Mouse (Mus musculus) myocyte (in vitro differentiated cells): ENCODE data around the gene Pir. TPM values are rescaled to one million over a fixed set of nuclear protein-coding genes. Genes with fewer than 3 reads are reported as not detected.
A peak's percentile ranks its signal among the peaks of the same experiment; 100 is the strongest.

Experiments
- H3K27me3 ChIP-seq: one replicate; pipeline ENCODE4 v1.6.1; 2011; ENCODE audit not compliant: control insufficient read depth, insufficient read depth, insufficient read length
- H3K36me3 ChIP-seq: one replicate; pipeline ENCODE4 v1.6.1; 2011; ENCODE audit not compliant: control insufficient read depth, insufficient read depth
- H3K4me2 ChIP-seq: one replicate; pipeline ENCODE4 v1.6.1; 2011; ENCODE audit warnings: low read depth, control low read depth
- H3K4me3 ChIP-seq: one replicate; pipeline ENCODE4 v1.5.1; 2011; ENCODE audit warnings: mild to moderate bottlenecking, control low read depth, moderate library complexity
- H3K79me2 ChIP-seq: one replicate; pipeline ENCODE4 v1.6.1; 2011; ENCODE audit not compliant: control insufficient read depth, insufficient read depth
- H3ac ChIP-seq: one replicate; pipeline ENCODE4 v1.6.1; 2011; ENCODE audit not compliant: control insufficient read depth, insufficient read length
- CEBPB ChIP-seq: IDR thresholded peaks from 2 replicates; pipeline ENCODE4 v1.6.1; 2011; ENCODE audit warnings: mild to moderate bottlenecking, moderate library complexity; ENCODE audit not compliant: poor library complexity, insufficient read depth, severe bottlenecking
- E2F4 ChIP-seq: IDR thresholded peaks from one replicate; pipeline ENCODE4 v1.6.1; 2011; ENCODE audit warnings: mild to moderate bottlenecking, control low read depth, moderate library complexity; ENCODE audit not compliant: insufficient read depth
- MAX ChIP-seq: IDR thresholded peaks from one replicate; pipeline ENCODE4 v1.6.1; 2011; ENCODE audit warnings: low read depth, mild to moderate bottlenecking, control low read depth
- MYOD1 ChIP-seq, 3 experiments: IDR thresholded peaks; one replicate each; pipeline ENCODE4 v1.6.1; 2011; ENCODE audit warnings: control low read depth in 2 of 3, low read depth in 2 of 3, mild to moderate bottlenecking in 2 of 3, moderate library complexity in 1 of 3; ENCODE audit not compliant: insufficient read length in 2 of 3, control insufficient read depth in 1 of 3
- MYOG ChIP-seq, 3 experiments: IDR thresholded peaks; one replicate each; pipeline ENCODE4 v1.6.1; 2011; ENCODE audit warnings: control low read depth in 2 of 3, low read depth in 2 of 3, mild to moderate bottlenecking in 2 of 3; ENCODE audit not compliant: insufficient read length in 2 of 3, control insufficient read depth in 1 of 3, insufficient read depth in 1 of 3
- POLR2A ChIP-seq: IDR thresholded peaks from one replicate; pipeline ENCODE4 v1.6.1; 2011; ENCODE audit warnings: low read depth, mild to moderate bottlenecking, control low read depth, moderate library complexity; ENCODE audit not compliant: insufficient read length
- POLR2AphosphoS2 ChIP-seq: IDR thresholded peaks from one replicate; pipeline ENCODE4 v1.6.1; 2011; ENCODE audit warnings: low read depth, control low read depth; ENCODE audit not compliant: insufficient read length
- REST ChIP-seq: IDR thresholded peaks from one replicate; pipeline ENCODE4 v1.6.1; 2011; ENCODE audit warnings: mild to moderate bottlenecking, control low read depth, moderate library complexity; ENCODE audit not compliant: insufficient read depth, insufficient read length
- SRF ChIP-seq: IDR thresholded peaks from one replicate; pipeline ENCODE4 v1.6.1; 2011; ENCODE audit warnings: low read depth; ENCODE audit not compliant: control insufficient read depth, insufficient read length
- TCF12 ChIP-seq: IDR thresholded peaks from one replicate; pipeline ENCODE4 v1.6.1; 2011; ENCODE audit warnings: mild to moderate bottlenecking, control low read depth; ENCODE audit not compliant: poor library complexity, insufficient read depth, severe bottlenecking
- TCF3 ChIP-seq: IDR thresholded peaks from one replicate; pipeline ENCODE4 v1.6.1; 2011; ENCODE audit warnings: low read depth, control low read depth; ENCODE audit not compliant: insufficient read length
- USF1 ChIP-seq: IDR thresholded peaks from one replicate; pipeline ENCODE4 v1.6.1; 2011; ENCODE audit warnings: low read depth, mild to moderate bottlenecking, control low read depth, moderate library complexity
- polyA plus RNA-seq: library from polyadenylated mRNA; unstranded; fragments of >200 nt; fragmentation: generic; extraction: Trizol; gene quantifications from one replicate; pipeline ENCODE4 v1.2.1, GENCODE M21; 2012; ENCODE audit warnings: missing spikeins

Pir gene
- polyA plus RNA-seq, 1 experiment: 6.0 TPM

- H3K4me2 ChIP-seq: peak overlapping the region; percentile 65
- peak overlapping the region; percentile 14 for H3K4me3 ChIP-seq
Measured at GRCm38 (mm10) chrX:164381618-164382408, 112.6 kb downstream of the Pir start.

GRCm38 (mm10) chrX:164394091-164394490, 124.9 kb downstream of the Pir start:
- Histone ChIP-seq H3K4me2 (peak overlapping the region; percentile 34), H3K36me3 (no peaks in the 10 kb centered on the region), H3K4me3 (no peak overlapping the region), H3K27me3 (no peaks in the 10 kb centered on the region), H3ac (no peak overlapping the region), H3K79me2 (no peaks in the 10 kb centered on the region)
- no peak for TF ChIP-seq TCF12
- TF ChIP-seq MAX: no peak
- no peak for TF ChIP-seq TCF3
- no peak for TF ChIP-seq MYOG (IDR thresholded peaks at IDR 0.05; ENCODE audit: control insufficient read depth in 1 of 3, insufficient read depth in 1 of 3, insufficient read length in 2 of 3, low read depth in 2 of 3)
- TF ChIP-seq MYOD1 (IDR thresholded peaks at IDR 0.05; ENCODE audit: control insufficient read depth in 1 of 3, insufficient read length in 2 of 3, low read depth in 2 of 3): no peak
- no peak for TF ChIP-seq POLR2A
- TF ChIP-seq POLR2AphosphoS2: no peak
- TF ChIP-seq CEBPB: no peak
- no peak for TF ChIP-seq E2F4
- TF ChIP-seq SRF: no peak
- no peak for TF ChIP-seq USF1
- no peak for TF ChIP-seq REST

More at GRCm38 (mm10) chrX:164381618-164382408, 112.6 kb downstream of the Pir start:
- H3ac ChIP-seq: no peak overlapping the region
- no peaks in the 10 kb centered on the region for H3K36me3 ChIP-seq
- no peaks in the 10 kb centered on the region for H3K79me2 ChIP-seq
- TF ChIP-seq E2F4 (peak; percentile 42), MYOG (IDR thresholded peaks at IDR 0.05; ENCODE audit: control insufficient read depth in 1 of 3, insufficient read depth in 1 of 3, insufficient read length in 2 of 3, low read depth in 2 of 3) (no peak), CEBPB (peak; percentile 68), POLR2A (peak; percentile 25), REST (no peak)
- no peaks in the 10 kb centered on the region for H3K27me3 ChIP-seq

GRCm38 (mm10) chrX:164398456-164398855, 129.3 kb downstream of the Pir start:
- no peaks in the 10 kb centered on the region for H3K27me3 ChIP-seq
- H3K4me2 ChIP-seq: no peak overlapping the region
- TF ChIP-seq USF1 (no peak), MYOG (IDR thresholded peaks at IDR 0.05; ENCODE audit: control insufficient read depth in 1 of 3, insufficient read depth in 1 of 3, insufficient read length in 2 of 3, low read depth in 2 of 3) (no peak), MAX (no peak), TCF12 (no peak), SRF (no peak), POLR2A (no peak), REST (no peak), POLR2AphosphoS2 (no peak), CEBPB (no peak), E2F4 (no peak), TCF3 (no peak), MYOD1 (IDR thresholded peaks at IDR 0.05; ENCODE audit: control insufficient read depth in 1 of 3, insufficient read length in 2 of 3, low read depth in 2 of 3) (no peak)
- H3ac ChIP-seq: no peak overlapping the region
- no peaks in the 10 kb centered on the region for H3K36me3 ChIP-seq
- H3K4me3 ChIP-seq: no peak overlapping the region
- no peaks in the 10 kb centered on the region for H3K79me2 ChIP-seq

GRCm38 (mm10) chrX:164405080-164405649, 136.0 kb downstream of the Pir start:
- no peak overlapping the region for H3K4me3 ChIP-seq
- H3K79me2 ChIP-seq: no peaks in the 10 kb centered on the region
- H3K36me3 ChIP-seq: no peaks in the 10 kb centered on the region
- H3K4me2 ChIP-seq: no peak overlapping the region
- TF ChIP-seq MYOG (IDR thresholded peaks at IDR 0.05; ENCODE audit: control insufficient read depth in 1 of 3, insufficient read depth in 1 of 3, insufficient read length in 2 of 3, low read depth in 2 of 3) (no peak), MAX (no peak), SRF (no peak), CEBPB (no peak), MYOD1 (IDR thresholded peaks at IDR 0.05; ENCODE audit: control insufficient read depth in 1 of 3, insufficient read length in 2 of 3, low read depth in 2 of 3) (no peak), POLR2AphosphoS2 (no peak), REST (no peak)
- no peaks in the 10 kb centered on the region for H3K27me3 ChIP-seq
- H3ac ChIP-seq: no peak overlapping the region

- H3K79me2 ChIP-seq: no peaks in the 10 kb centered on the region
- H3ac ChIP-seq: no peak overlapping the region
- no peak overlapping the region for H3K4me2 ChIP-seq
- no peak overlapping the region for H3K4me3 ChIP-seq
- TF ChIP-seq TCF3 (no peak), MYOD1 (IDR thresholded peaks at IDR 0.05; ENCODE audit: control insufficient read depth in 1 of 3, insufficient read length in 2 of 3, low read depth in 2 of 3) (no peak), MYOG (IDR thresholded peaks at IDR 0.05; ENCODE audit: control insufficient read depth in 1 of 3, insufficient read depth in 1 of 3, insufficient read length in 2 of 3, low read depth in 2 of 3) (no peak), SRF (no peak), POLR2A (no peak), REST (no peak), TCF12 (no peak)
- H3K27me3 ChIP-seq: no peaks in the 10 kb centered on the region
- no peaks in the 10 kb centered on the region for H3K36me3 ChIP-seq
Measured at GRCm38 (mm10) chrX:164406133-164407022, 137.2 kb downstream of the Pir start.
